Mouse (Mus musculus): ENCODE measurements around the gene Pop7.

The Pop7 gene

GRCm38 (mm10) chr5:137500186-137500585 is 2.1 kb downstream of the Pop7 start:
- no peak for DNase-seq (ENCODE audit: low spot score)

GRCm38 (mm10) chr5:137493831-137494230 is 8.5 kb downstream of the Pop7 start:
- no peak for DNase-seq (ENCODE audit: low spot score)

GRCm38 (mm10) chr5:137491559-137491958 is 10.8 kb downstream of the Pop7 start:
- no peak for DNase-seq (ENCODE audit: low spot score)

GRCm38 (mm10) chr5:137487616-137488015 is 14.7 kb downstream of the Pop7 start:
- no peak for DNase-seq (ENCODE audit: low spot score)

GRCm38 (mm10) chr5:137485851-137486155 is 16.5 kb downstream of the Pop7 start:
- no peak for DNase-seq (ENCODE audit: low spot score)

GRCm38 (mm10) chr5:137485071-137485850 is 17.1 kb downstream of the Pop7 start:
- DNase-seq (ENCODE audit: low spot score): no peak

- no peak for DNase-seq (ENCODE audit: low spot score)
Observed at GRCm38 (mm10) chr5:137481897-137482296, 20.4 kb downstream of the Pop7 start.

GRCm38 (mm10) chr5:137481138-137481537 is 21.2 kb downstream of the Pop7 start:
- DNase-seq (ENCODE audit: low spot score): no peak

- DNase-seq (ENCODE audit: low spot score): no peak
Observed at GRCm38 (mm10) chr5:137476964-137477363, 25.4 kb downstream of the Pop7 start, which contains the start of gene Zan. Zan (minus strand) TSS chr5:137477064.

- no peak for DNase-seq (ENCODE audit: low spot score)
Observed at GRCm38 (mm10) chr5:137474351-137474750, 28.0 kb downstream of the Pop7 start.

GRCm38 (mm10) chr5:137472252-137472904 is 29.9 kb downstream of the Pop7 start:
- DNase-seq (ENCODE audit: low spot score): no peak

GRCm38 (mm10) chr5:137466946-137467345 is 35.4 kb downstream of the Pop7 start:
- DNase-seq (ENCODE audit: low spot score): no peak

- DNase-seq (ENCODE audit: low spot score): no peak
Observed at GRCm38 (mm10) chr5:137465049-137465448, 37.3 kb downstream of the Pop7 start.

GRCm38 (mm10) chr5:137455866-137456591 is 46.3 kb downstream of the Pop7 start:
- no peak for DNase-seq (ENCODE audit: low spot score)

GRCm38 (mm10) chr5:137455206-137455605 is 47.1 kb downstream of the Pop7 start:
- no peak for DNase-seq (ENCODE audit: low spot score)

All from spleen, adult 12 weeks (tissue).